Mouse (Mus musculus) embryonic facial prominence, embryonic 12.5 days (tissue): ENCODE measurements at regions not wholly inside any gene's neighbourhood (a gene's known extent, or its start where the extent isn't known, plus 50 kb on each side); places are given as distances from the start of the nearest gene placed in this dataset.

ENCODE experiments used
- ATAC-seq: fragments of 200-750 bp; cut with Nextera tagmentation; 2 replicates; pipeline ENCODE4 v1.8.0; 2017; ENCODE audit not compliant: insufficient number of reproducible peaks, insufficient read depth, low FRiP score, low TSS enrichment
- H3K27ac ChIP-seq: fragments of 300-500 bp; sonication (generic); 2 replicates; pipeline ENCODE4 v1.5.1; 2016; ENCODE audit warnings: mild to moderate bottlenecking
- H3K27me3 ChIP-seq: fragments of 300-500 bp; sonication (generic); 2 replicates; pipeline ENCODE4 v1.6.1; 2016; ENCODE audit warnings: mild to moderate bottlenecking, moderate library complexity
- H3K36me3 ChIP-seq: fragments of 300-500 bp; sonication (generic); 2 replicates; pipeline ENCODE4 v1.6.1; 2016; ENCODE audit warnings: mild to moderate bottlenecking
- H3K4me1 ChIP-seq: fragments of 300-500 bp; sonication (generic); 2 replicates; pipeline ENCODE4 v1.6.1; 2016
- H3K4me2 ChIP-seq: fragments of 300-500 bp; sonication (generic); replicated peaks from 2 replicates; pipeline ENCODE4 v1.6.1; 2016; ENCODE audit warnings: mild to moderate bottlenecking, moderate library complexity
- H3K4me3 ChIP-seq: fragments of 300-500 bp; sonication (generic); 2 replicates; pipeline ENCODE4 v1.5.1; 2016; ENCODE audit warnings: mild to moderate bottlenecking
- H3K9ac ChIP-seq: fragments of 300-500 bp; sonication (generic); 2 replicates; pipeline ENCODE4 v1.6.1; 2016; ENCODE audit warnings: mild to moderate bottlenecking, moderate library complexity
- H3K9me3 ChIP-seq: fragments of 300-500 bp; sonication (generic); 2 replicates; pipeline ENCODE4 v1.6.1; 2016; ENCODE audit warnings: mild to moderate bottlenecking, moderate library complexity
- WGBS: fragments of 180-500 bp; shearing (Covaris S2); methylation state at CpG from one replicate; pipeline ENCODE4 v1.1.7; 2016; 5-methylcytosine and 5-hydroxymethylcytosine counted together

- H3K4me2 ChIP-seq, result no peak overlapping the region
- H3K4me3 ChIP-seq, result no peak overlapping the region
- no peak overlapping the region for H3K27ac ChIP-seq
- 88% methylated on average over 8 of the region's 8 CpGs for WGBS
- no peak overlapping the region for H3K9ac ChIP-seq
- no peaks in the 10 kb centered on the region for H3K36me3 ChIP-seq
- no peaks in the 10 kb centered on the region for H3K9me3 ChIP-seq
- no peaks in the 10 kb centered on the region; the same call in 1 of the 2 replicates for H3K27me3 ChIP-seq
- no peaks in the 10 kb centered on the region for H3K4me1 ChIP-seq
- ATAC-seq, result no peak
These were observed 371.4 kb upstream of the Runx1 start for GRCm38 (mm10) chr16:93197300-93197699.

DNA sequence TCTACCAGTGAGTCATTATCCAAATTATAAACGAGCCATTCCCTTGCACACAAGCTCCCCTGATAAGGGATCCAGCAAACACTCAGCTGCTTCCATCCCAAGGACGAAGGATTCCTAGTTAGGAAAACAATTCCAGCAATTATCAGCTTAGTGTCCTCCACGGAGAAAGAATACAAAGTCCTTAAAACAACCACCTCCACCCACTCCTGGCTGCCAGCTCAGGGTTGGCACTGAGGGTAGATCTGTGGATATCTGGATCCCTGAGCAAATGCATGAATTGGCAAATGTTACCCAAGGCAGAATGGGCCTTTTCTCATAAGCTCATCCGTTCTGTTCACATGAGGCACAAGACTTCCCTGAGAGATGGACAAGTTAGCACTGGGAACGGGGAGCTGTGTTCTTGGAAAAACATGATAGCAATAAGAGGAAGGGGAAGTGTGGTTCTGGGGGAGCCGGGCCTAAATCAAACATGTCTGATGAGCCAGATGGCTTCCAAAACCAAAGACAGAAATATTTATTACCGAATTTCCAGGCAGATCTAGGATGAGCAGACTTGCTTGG, 368.1 kb upstream of the Runx1 start:
- no peak overlapping the region for H3K9ac ChIP-seq

GRCm38 (mm10) chr16:93193263-93193662, 367.3 kb upstream of the Runx1 start:
- Histone ChIP-seq H3K27ac (no peak overlapping the region), H3K36me3 (no peaks in the 10 kb centered on the region), H3K9me3 (no peaks in the 10 kb centered on the region), H3K4me1 (no peaks in the 10 kb centered on the region), H3K4me2 (no peak overlapping the region), H3K9ac (no peak overlapping the region), H3K4me3 (no peak overlapping the region), H3K27me3 (no peaks in the 10 kb centered on the region; the same call in 1 of the 2 replicates)
- 82% methylated on average over 6 of the region's 6 CpGs for WGBS
- ATAC-seq, result no peak

More for the DNA sequence above, 368.1 kb upstream of the Runx1 start:
- Histone ChIP-seq H3K9me3 (no peaks in the 10 kb centered on the region), H3K4me1 (no peaks in the 10 kb centered on the region), H3K4me3 (no peak overlapping the region), H3K27ac (no peak overlapping the region), H3K36me3 (no peaks in the 10 kb centered on the region), H3K27me3 (no peaks in the 10 kb centered on the region; the same call in 1 of the 2 replicates), H3K4me2 (no peak overlapping the region)
- WGBS, result 65% methylated on average over 7 of the region's 7 CpGs
- no peak for ATAC-seq

DNA sequence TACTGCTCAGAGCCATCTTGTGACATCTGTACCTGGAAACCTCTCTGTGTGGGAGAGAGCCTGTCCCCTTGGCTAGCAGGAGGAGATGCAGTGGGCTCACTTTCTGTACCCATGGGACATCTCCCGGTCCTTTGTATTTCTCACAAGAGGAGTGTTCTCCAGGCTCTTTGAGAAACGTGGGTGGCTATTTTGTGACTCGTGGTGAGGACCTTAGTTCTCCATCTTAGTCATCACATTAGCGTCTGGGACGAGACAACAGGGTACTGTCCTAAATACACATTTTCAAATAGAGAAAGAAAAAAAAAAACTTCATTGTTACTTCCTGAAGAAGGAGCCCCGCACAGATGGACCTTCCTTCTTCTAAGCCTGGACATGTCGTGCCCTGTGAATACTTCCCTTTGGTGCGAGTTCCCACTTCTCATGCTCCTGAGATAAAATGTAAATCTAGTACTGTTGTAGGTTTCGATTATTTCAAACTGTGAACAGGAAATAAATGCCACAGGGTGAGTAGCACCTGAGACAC, 366.8 kb upstream of the Runx1 start:
- 83% methylated on average over 9 of the region's 9 CpGs for WGBS
- Histone ChIP-seq H3K9ac (no peak overlapping the region), H3K27me3 (no peaks in the 10 kb centered on the region; the same call in 1 of the 2 replicates), H3K9me3 (no peaks in the 10 kb centered on the region), H3K4me1 (no peaks in the 10 kb centered on the region), H3K4me2 (no peak overlapping the region), H3K27ac (no peak overlapping the region), H3K36me3 (no peaks in the 10 kb centered on the region), H3K4me3 (no peak overlapping the region)
- no peak for ATAC-seq

- H3K27ac ChIP-seq, result no peak overlapping the region
- no peaks in the 10 kb centered on the region; the same call in 1 of the 2 replicates for H3K27me3 ChIP-seq
- H3K4me1 ChIP-seq, result no peaks in the 10 kb centered on the region
- H3K4me3 ChIP-seq, result no peak overlapping the region
- H3K9ac ChIP-seq, result no peak overlapping the region
- H3K36me3 ChIP-seq, result no peaks in the 10 kb centered on the region
- no peak overlapping the region for H3K4me2 ChIP-seq
- WGBS, result 82% methylated on average over 5 of the region's 5 CpGs
- H3K9me3 ChIP-seq, result no peaks in the 10 kb centered on the region
- no peak for ATAC-seq
These were observed 365.2 kb upstream of the Runx1 start for GRCm38 (mm10) chr16:93191174-93191573.

GRCm38 (mm10) chr16:93190301-93190700, 364.4 kb upstream of the Runx1 start:
- Histone ChIP-seq H3K4me1 (no peaks in the 10 kb centered on the region), H3K9ac (no peak overlapping the region), H3K4me3 (no peak overlapping the region), H3K4me2 (no peak overlapping the region), H3K27me3 (no peaks in the 10 kb centered on the region; the same call in 1 of the 2 replicates), H3K9me3 (no peaks in the 10 kb centered on the region), H3K36me3 (no peaks in the 10 kb centered on the region), H3K27ac (no peak overlapping the region)
- whole genome bisulfite sequencing, result 75% methylated on average over 3 of the region's 3 CpGs
- no peak for ATAC-seq

DNA sequence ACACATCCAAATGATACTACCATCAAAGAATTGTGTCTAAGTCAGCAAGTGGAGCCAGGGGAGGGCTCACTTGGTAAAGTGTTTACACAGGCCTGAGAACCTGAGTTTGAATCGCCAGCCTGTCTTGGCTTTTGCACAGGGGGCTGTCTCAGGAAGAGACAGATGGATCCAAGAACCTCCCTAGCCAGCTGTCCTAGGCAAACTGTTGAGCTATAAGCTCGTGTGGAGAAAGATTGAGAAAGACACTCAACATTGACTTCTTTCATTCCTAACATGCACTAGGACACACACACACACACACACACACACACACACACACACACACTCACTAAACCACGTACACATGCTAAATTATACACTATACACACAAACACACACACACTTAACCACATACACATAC, 363.9 kb upstream of the Runx1 start:
- Histone ChIP-seq H3K4me2 (no peak overlapping the region), H3K27ac (no peak overlapping the region), H3K4me3 (no peak overlapping the region), H3K9ac (no peak overlapping the region), H3K36me3 (no peaks in the 10 kb centered on the region), H3K4me1 (no peaks in the 10 kb centered on the region), H3K9me3 (no peaks in the 10 kb centered on the region), H3K27me3 (no peaks in the 10 kb centered on the region; the same call in 1 of the 2 replicates)
- ATAC-seq, result no peak
- 64% methylated on average over 3 of the region's 3 CpGs for WGBS

- Histone ChIP-seq H3K4me2 (no peak overlapping the region), H3K9me3 (no peaks in the 10 kb centered on the region), H3K27me3 (no peaks in the 10 kb centered on the region; the same call in 1 of the 2 replicates), H3K4me1 (no peaks in the 10 kb centered on the region), H3K36me3 (no peaks in the 10 kb centered on the region), H3K9ac (no peak overlapping the region), H3K27ac (no peak overlapping the region), H3K4me3 (no peak overlapping the region)
- no peak for ATAC-seq
- WGBS, result 81% methylated on average over 5 of the region's 5 CpGs
These were observed 363.5 kb upstream of the Runx1 start for GRCm38 (mm10) chr16:93189412-93189811.

GRCm38 (mm10) chr16:93186554-93186953, 360.6 kb upstream of the Runx1 start:
- no peaks in the 10 kb centered on the region for H3K36me3 ChIP-seq
- H3K4me2 ChIP-seq, result no peak overlapping the region
- no peaks in the 10 kb centered on the region for H3K9me3 ChIP-seq
- no peak overlapping the region for H3K4me3 ChIP-seq
- no peaks in the 10 kb centered on the region for H3K27me3 ChIP-seq
- H3K4me1 ChIP-seq, result no peaks in the 10 kb centered on the region
- 88% methylated on average over 4 of the region's 4 CpGs for WGBS
- no peak overlapping the region for H3K9ac ChIP-seq
- no peak overlapping the region for H3K27ac ChIP-seq
- no peak for ATAC-seq

DNA sequence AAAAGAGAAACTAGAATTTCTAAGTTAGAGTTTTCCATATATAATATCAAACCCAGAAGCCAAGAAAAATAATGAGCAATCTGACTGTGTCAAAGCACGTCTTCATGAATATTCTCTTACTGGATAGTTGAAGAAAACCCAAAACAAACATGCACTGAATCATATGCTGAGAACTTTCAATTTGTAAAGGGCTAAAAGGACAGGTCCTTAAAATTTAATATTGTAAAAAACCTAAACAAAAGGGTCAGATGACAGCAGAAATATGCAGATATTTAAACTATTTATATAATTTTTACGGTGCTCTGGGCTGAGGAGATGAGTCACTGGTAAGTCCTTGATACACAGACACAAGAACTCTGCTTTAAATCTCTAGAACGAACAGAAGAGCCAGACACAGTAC, 356.7 kb upstream of the Runx1 start:
- Histone ChIP-seq H3K4me1 (no peaks in the 10 kb centered on the region), H3K4me3 (no peak overlapping the region), H3K4me2 (no peak overlapping the region), H3K27me3 (no peaks in the 10 kb centered on the region), H3K9ac (no peak overlapping the region), H3K9me3 (no peaks in the 10 kb centered on the region), H3K27ac (no peak overlapping the region), H3K36me3 (no peaks in the 10 kb centered on the region)
- no peak for ATAC-seq
- 72% methylated on average over 3 of the region's 3 CpGs for WGBS

DNA sequence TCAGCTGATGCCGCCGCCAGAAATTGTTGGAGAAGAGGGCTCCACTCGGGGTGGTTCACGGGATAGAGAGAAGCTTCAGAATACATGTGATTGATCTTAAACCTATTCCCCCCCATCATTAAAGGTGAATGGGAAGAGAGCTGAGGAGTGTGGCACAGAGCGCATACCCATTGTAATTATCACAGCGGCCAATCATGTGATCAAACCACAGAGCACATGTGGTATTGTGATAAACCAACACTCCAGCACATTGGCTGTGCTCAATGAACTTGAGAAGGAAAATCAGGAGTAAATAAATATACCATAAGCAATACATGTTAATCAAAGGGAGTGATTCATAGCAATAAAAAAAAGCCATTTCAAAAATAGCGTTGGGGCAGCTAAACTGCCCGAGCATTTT, 355.5 kb upstream of the Runx1 start:
- H3K4me1 ChIP-seq, result no peaks in the 10 kb centered on the region
- H3K4me3 ChIP-seq, result no peak overlapping the region
- no peaks in the 10 kb centered on the region for H3K36me3 ChIP-seq
- 94% methylated on average over 8 of the region's 8 CpGs for WGBS
- H3K4me2 ChIP-seq, result no peak overlapping the region
- H3K9ac ChIP-seq, result no peak overlapping the region
- no peaks in the 10 kb centered on the region for H3K9me3 ChIP-seq
- H3K27ac ChIP-seq, result no peak overlapping the region
- no peaks in the 10 kb centered on the region for H3K27me3 ChIP-seq
- ATAC-seq, result no peak

GRCm38 (mm10) chr16:93180213-93180612, 354.3 kb upstream of the Runx1 start:
- no peaks in the 10 kb centered on the region for H3K27me3 ChIP-seq
- ATAC-seq, result no peak
- no peaks in the 10 kb centered on the region for H3K9me3 ChIP-seq
- no peak overlapping the region for H3K27ac ChIP-seq
- no peak overlapping the region for H3K9ac ChIP-seq
- H3K36me3 ChIP-seq, result no peaks in the 10 kb centered on the region
- no peak overlapping the region for H3K4me3 ChIP-seq
- no peak overlapping the region for H3K4me2 ChIP-seq
- WGBS, result 76% methylated on average over 5 of the region's 5 CpGs
- H3K4me1 ChIP-seq, result peaks cover 3% of the 10 kb centered on the region; the same call in 1 of the 2 replicates
